Mouse (Mus musculus): Measurements from ENCODE around the gene Ino80e. TPM values are rescaled to one million over a fixed set of nuclear protein-coding genes. Genes with fewer than 3 reads are reported as not detected.

Gene Ino80e
- total and polyA plus RNA-seq, 3 experiments: 73.6 to 243 (median 73.9) TPM

GRCm38 (mm10) chr7:126897390-126898101, 35.4 kb upstream of the Ino80e start:
- H3K9ac ChIP-seq (ENCODE audit: insufficient read depth, low read depth): peak overlapping the region; percentile 74
- no peaks in the 10 kb centered on the region for H3K79me2 ChIP-seq (replicated peaks; ENCODE audit: control insufficient read depth, extremely low read depth, insufficient read depth, poor library complexity, severe bottlenecking)
- dilution Hi-C loops (cut with MboI; ENCODE audit: extremely low pct_ligation_motif_present, extremely low pct_unique_long_range_greater_than_20kb, low sequenced_read_pairs): no loop called here
- DNase-seq (ENCODE audit: extremely low read depth): peak; percentile 71
- H3K4me1 ChIP-seq (ENCODE audit: control insufficient read depth in 1 of 2, insufficient read depth in 2 of 2): peaks cover 11 to 21% of the 10 kb centered on the region in 2 experiments
- H3K27ac ChIP-seq (ENCODE audit: insufficient read depth, low read depth): peak overlapping the region; percentile 54
- in situ Hi-C loops (cut with MboI; ENCODE audit: low pct_ligation_motif_present, low pct_unique_long_range_greater_than_20kb, low sequenced_read_pairs): loop anchor here (10.0 kb wide), 1 partner anchor 193 kb away; the partner anchor contains the start of gene Coro1a
- H3K4me2 ChIP-seq (ENCODE audit: insufficient read depth, low read depth, poor library complexity, severe bottlenecking): peak overlapping the region; percentile 89
- TF ChIP-seq ETS1 (conservative IDR thresholded peaks at IDR 0.05; ENCODE audit: low read depth, low read length) (peak; percentile 55), CHD2 (IDR thresholded peaks at IDR 0.05; ENCODE audit: low read length) (no peak), SIN3A (IDR thresholded peaks at IDR 0.05; ENCODE audit: low read length) (peak; percentile 64; the same call in 1 of the 2 replicates), ZNF384 (IDR thresholded peaks at IDR 0.05; ENCODE audit: low read depth, low read length) (peak; percentile 78), CTCF (conservative IDR thresholded peaks at IDR 0.05 in 1 of 2, IDR thresholded peaks at IDR 0.05 in 1 of 2; ENCODE audit: low read depth in 2 of 2, low read length in 2 of 2) (no peak), UBTF (IDR thresholded peaks at IDR 0.05; ENCODE audit: low read depth, low read length) (0 out of 2 replicates have a peak, but pooled peaks have one; percentile 23), NELFE (IDR thresholded peaks at IDR 0.05; ENCODE audit: low read depth, low read length) (no peak; the same call in 1 of the 2 replicates), GABPA (IDR thresholded peaks at IDR 0.05; ENCODE audit: insufficient replicate concordance, low read depth, low read length) (no peak), MAX (IDR thresholded peaks at IDR 0.05; ENCODE audit: low read length) (peak; percentile 59; the same call in 1 of the 2 replicates), MAFK (IDR thresholded peaks at IDR 0.05; ENCODE audit: insufficient replicate concordance, low read length) (no peak), USF2 (conservative IDR thresholded peaks at IDR 0.05; ENCODE audit: low read depth, low read length) (no peak), NRF1 (IDR thresholded peaks at IDR 0.05; ENCODE audit: low read depth, low read length) (no peak), HCFC1 (IDR thresholded peaks at IDR 0.05; ENCODE audit: low read depth, low read length) (no peak), TBP (conservative IDR thresholded peaks at IDR 0.05; ENCODE audit: low read depth, low read length) (0 out of 2 replicates have a peak, but pooled peaks have one; percentile 46), MYC (IDR thresholded peaks at IDR 0.05; ENCODE audit: low read depth, low read length) (peak; percentile 45), EP300 (IDR thresholded peaks at IDR 0.05; ENCODE audit: low read length) (peak; percentile 80), KAT2A (IDR thresholded peaks at IDR 0.05; ENCODE audit: insufficient replicate concordance, low read length) (no peak), USF1 (IDR thresholded peaks at IDR 0.05; ENCODE audit: low read depth, low read length) (no peak), MXI1 (IDR thresholded peaks at IDR 0.05; ENCODE audit: low read depth, low read length) (0 out of 2 replicates have a peak, but pooled peaks have one; percentile 57), IRF4 (IDR thresholded peaks at IDR 0.05; ENCODE audit: low read depth, low read length) (peak; percentile 69), ELF1 (IDR thresholded peaks at IDR 0.05; ENCODE audit: low read depth, low read length) (peak; percentile 69)
- peaks cover 0 to 27% of the 10 kb centered on the region in 2 experiments for H3K36me3 ChIP-seq (replicated peaks in 1 of 2; ENCODE audit: control insufficient read depth in 1 of 2, insufficient read depth in 1 of 2, low read length in 1 of 2)
- no peaks in the 10 kb centered on the region for H3K9me3 ChIP-seq (replicated peaks; ENCODE audit: low read length)
- peak overlapping the region; percentile 84 to 87 (median 87) for H3K4me3 ChIP-seq (replicated peaks in 1 of 3; ENCODE audit: low read depth in 2 of 3, low read length in 2 of 3, poor library complexity in 1 of 3)
- H3K27me3 ChIP-seq (replicated peaks): no peaks in the 10 kb centered on the region
